Mouse (Mus musculus) bone marrow, adult 2 months (tissue): ENCODE results near the gene Rpl7a.

ENCODE experiments used
- CTCF ChIP-seq: fragments of 200-500 bp; IDR thresholded peaks from 2 replicates; pipeline ENCODE4 v1.5.1; 2011; ENCODE audit warnings: low read length, control low read depth; ENCODE audit not compliant: control insufficient read depth, insufficient read depth
- POLR2A ChIP-seq: fragments of 200-500 bp; IDR thresholded peaks from 2 replicates; pipeline ENCODE4 v1.6.1; 2011; ENCODE audit warnings: low read depth, mild to moderate bottlenecking, control low read depth, low read length, borderline replicate concordance; ENCODE audit not compliant: control insufficient read depth

- TF ChIP-seq POLR2A: no peak
- TF ChIP-seq CTCF: no peak
Measured at GRCm38 (mm10) chr2:26906431-26906830, 4.1 kb upstream of the Rpl7a start.
